Mouse (Mus musculus) E14TG2a.4 (cell line): ENCODE data around the gene Zfp408.
A peak's percentile ranks its signal among the peaks of the same experiment; 100 is the strongest.

Experiments
- H3K27me3 ChIP-seq: 2 replicates; pipeline ENCODE4 v1.6.1; 2014; ENCODE audit warnings: low read length, control low read depth; ENCODE audit not compliant: insufficient read depth
- H3K36me3 ChIP-seq: 2 replicates; pipeline ENCODE4 v1.6.1; 2014; ENCODE audit warnings: low read length, control low read depth; ENCODE audit not compliant: insufficient read depth
- H3K4me1 ChIP-seq: replicated peaks from 2 replicates; pipeline ENCODE4 v1.6.1; 2014; ENCODE audit warnings: low read depth, low read length, control low read depth
- H3K4me3 ChIP-seq: replicated peaks from 2 replicates; pipeline ENCODE4 v1.5.1; 2014; ENCODE audit warnings: mild to moderate bottlenecking, low read length
- H3K9me3 ChIP-seq: 2 replicates; pipeline ENCODE4 v1.6.1; 2014; ENCODE audit warnings: low read length, control low read depth
- CTCF ChIP-seq: conservative IDR thresholded peaks from 2 replicates; pipeline ENCODE4 v1.5.1; 2014; ENCODE audit warnings: low read length
- NANOG ChIP-seq: IDR thresholded peaks from 2 replicates; pipeline ENCODE4 v1.6.1; 2014; ENCODE audit warnings: borderline replicate concordance, low read length, mixed read lengths
- POU5F1 ChIP-seq: IDR thresholded peaks from 2 replicates; pipeline ENCODE4 v1.6.1; 2014; ENCODE audit warnings: low read length, borderline replicate concordance

The Zfp408 gene

DNA sequence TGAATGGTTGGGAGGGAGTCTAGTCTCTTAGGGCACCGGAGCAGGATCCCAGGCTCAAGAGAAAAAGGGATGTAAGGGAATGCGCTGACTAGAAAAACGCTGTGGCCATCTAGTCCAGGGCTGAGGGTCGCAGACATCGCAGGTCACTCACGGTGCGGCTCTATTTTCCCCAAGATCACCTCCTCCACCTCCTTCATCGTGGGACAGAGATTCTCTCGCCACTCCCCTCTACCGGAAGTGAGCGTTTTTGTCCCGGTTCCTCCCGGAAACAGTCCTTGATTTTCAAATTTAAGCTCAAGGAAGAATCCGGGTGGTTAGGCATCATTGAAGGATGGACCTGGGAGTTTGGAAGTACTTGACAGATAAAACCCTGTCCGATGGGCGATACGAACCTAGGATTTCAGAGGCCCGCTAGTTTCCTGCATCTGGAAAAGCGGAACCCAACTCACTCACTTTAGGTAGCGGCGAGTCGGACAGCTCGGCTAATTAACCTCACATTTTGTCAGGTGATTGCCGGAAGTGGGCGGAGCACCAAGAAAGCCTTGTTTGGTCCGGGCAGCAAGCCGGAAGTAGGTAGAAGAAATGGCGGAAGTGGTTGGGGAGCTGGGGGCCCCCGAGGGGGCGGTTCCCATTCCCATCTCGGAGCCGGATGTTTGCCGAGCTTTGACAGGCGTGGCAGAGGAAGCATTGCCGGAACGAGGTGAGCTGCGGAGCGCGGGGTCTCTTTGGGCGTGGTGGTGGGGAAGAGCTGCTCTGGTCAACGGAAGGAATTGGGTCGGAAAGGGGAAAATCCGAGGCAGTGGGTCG, at the start of gene Zfp408, which contains the start of gene Arhgap1:
Gene Zfp408, minus strand, starts transcription at position 239 of the 807 bp plus-strand sequence.
Gene Arhgap1, plus strand, starts transcription at position 308 of the 807 bp plus-strand sequence.
- Histone ChIP-seq H3K36me3 (peaks cover 54% of the 10 kb centered on the region), H3K9me3 (no peaks in the 10 kb centered on the region), H3K4me3 (peak within 1 kb of the TSS; percentile 99), H3K4me1 (peaks cover 73% of the 10 kb centered on the region), H3K27me3 (no peaks in the 10 kb centered on the region)
- TF ChIP-seq CTCF (no peak), NANOG (no peak), POU5F1 (no peak)

GRCm38 (mm10) chr2:91699225-91699624, 49.6 kb upstream of the Zfp408 start:
- Histone ChIP-seq H3K4me3 (no peak overlapping the region), H3K36me3 (peaks cover 38% of the 10 kb centered on the region), H3K27me3 (no peaks in the 10 kb centered on the region), H3K9me3 (no peaks in the 10 kb centered on the region), H3K4me1 (peaks cover 29% of the 10 kb centered on the region)
- no peak for TF ChIP-seq POU5F1
- TF ChIP-seq CTCF = no peak

DNA sequence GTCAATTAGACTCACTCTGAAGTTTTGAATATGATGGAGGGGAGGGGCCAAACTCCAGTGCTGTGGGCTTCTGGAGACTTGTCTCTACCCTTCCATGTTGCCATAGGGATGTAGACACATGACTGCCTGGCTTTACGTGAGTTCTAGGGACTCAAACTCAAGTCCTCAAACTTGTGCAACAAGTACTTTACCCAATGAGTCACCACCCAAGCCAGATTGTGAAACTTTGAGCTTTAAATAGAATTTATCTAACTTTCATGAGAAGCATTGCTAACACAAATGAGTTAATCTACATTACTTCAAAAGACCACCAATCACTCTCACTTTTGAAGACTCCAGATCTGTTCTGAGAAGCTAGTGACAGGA, 46.6 kb upstream of the Zfp408 start:
- no peak overlapping the region for H3K4me3 ChIP-seq

DNA sequence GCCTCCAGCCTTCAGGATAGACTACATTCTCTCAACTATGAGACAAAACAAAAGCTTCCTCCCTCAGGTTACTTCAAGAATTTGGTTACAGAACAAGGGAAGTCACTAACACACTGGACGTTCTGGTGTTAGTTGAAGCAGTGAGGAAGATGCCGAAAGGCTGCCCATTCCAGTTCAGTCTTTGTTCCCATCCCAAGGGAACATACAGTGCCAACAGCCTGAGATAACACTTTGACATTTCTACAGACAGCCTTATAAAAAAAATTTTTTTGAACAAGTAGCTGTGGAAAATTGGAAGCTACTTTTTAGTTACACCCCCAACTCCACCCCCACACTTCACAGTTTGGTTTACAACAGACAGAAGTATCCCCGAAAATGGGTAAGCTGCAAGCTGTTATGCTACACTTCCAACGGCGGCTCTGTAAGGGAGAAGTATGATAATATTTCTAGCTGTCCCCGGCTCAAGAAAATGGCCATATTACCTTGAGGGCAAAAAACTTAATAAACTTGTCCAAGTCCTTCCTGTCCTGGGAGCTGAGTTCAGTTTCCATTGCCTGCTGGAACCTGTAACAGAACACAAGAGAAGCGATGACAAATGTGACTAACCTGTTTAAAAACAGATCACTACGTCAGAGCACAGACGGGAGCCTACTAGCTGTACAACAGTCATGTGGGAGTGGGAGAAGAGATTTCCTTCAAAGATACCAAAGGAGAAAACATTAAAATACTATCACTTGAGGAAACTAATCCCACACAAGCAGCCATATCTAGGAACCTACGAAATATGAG, 46.0 kb upstream of the Zfp408 start:
- H3K27me3 ChIP-seq = no peaks in the 10 kb centered on the region
- TF ChIP-seq POU5F1 (no peak), NANOG (no peak), CTCF (no peak)
- peaks cover 12% of the 10 kb centered on the region for H3K4me1 ChIP-seq

More for the DNA sequence above, 46.6 kb upstream of the Zfp408 start:
- peaks cover 10% of the 10 kb centered on the region for H3K4me1 ChIP-seq
- H3K9me3 ChIP-seq = no peaks in the 10 kb centered on the region
- H3K27me3 ChIP-seq = no peaks in the 10 kb centered on the region
- TF ChIP-seq POU5F1 = no peak
- no peak for TF ChIP-seq CTCF
- no peak for TF ChIP-seq NANOG
- H3K36me3 ChIP-seq = peaks cover 57% of the 10 kb centered on the region

GRCm38 (mm10) chr2:91689452-91689851, 39.9 kb upstream of the Zfp408 start:
- peaks cover 28% of the 10 kb centered on the region for H3K4me1 ChIP-seq
- no peak for TF ChIP-seq NANOG
- TF ChIP-seq CTCF = no peak
- TF ChIP-seq POU5F1 = no peak
- no peaks in the 10 kb centered on the region for H3K27me3 ChIP-seq
- no peak overlapping the region for H3K4me3 ChIP-seq
- H3K36me3 ChIP-seq = peaks cover 94% of the 10 kb centered on the region
- H3K9me3 ChIP-seq = no peaks in the 10 kb centered on the region

More for the DNA sequence above, 46.0 kb upstream of the Zfp408 start:
- no peak overlapping the region for H3K4me3 ChIP-seq
- H3K9me3 ChIP-seq = no peaks in the 10 kb centered on the region
- H3K36me3 ChIP-seq = peaks cover 60% of the 10 kb centered on the region

- H3K4me3 ChIP-seq = no peak overlapping the region
- H3K9me3 ChIP-seq = no peaks in the 10 kb centered on the region
- no peaks in the 10 kb centered on the region for H3K27me3 ChIP-seq
- H3K4me1 ChIP-seq = peaks cover 33% of the 10 kb centered on the region
- TF ChIP-seq POU5F1 (no peak), NANOG (no peak), CTCF (no peak)
- H3K36me3 ChIP-seq = peaks cover 99% of the 10 kb centered on the region
Measured at GRCm38 (mm10) chr2:91683919-91684318, 34.3 kb upstream of the Zfp408 start.

DNA sequence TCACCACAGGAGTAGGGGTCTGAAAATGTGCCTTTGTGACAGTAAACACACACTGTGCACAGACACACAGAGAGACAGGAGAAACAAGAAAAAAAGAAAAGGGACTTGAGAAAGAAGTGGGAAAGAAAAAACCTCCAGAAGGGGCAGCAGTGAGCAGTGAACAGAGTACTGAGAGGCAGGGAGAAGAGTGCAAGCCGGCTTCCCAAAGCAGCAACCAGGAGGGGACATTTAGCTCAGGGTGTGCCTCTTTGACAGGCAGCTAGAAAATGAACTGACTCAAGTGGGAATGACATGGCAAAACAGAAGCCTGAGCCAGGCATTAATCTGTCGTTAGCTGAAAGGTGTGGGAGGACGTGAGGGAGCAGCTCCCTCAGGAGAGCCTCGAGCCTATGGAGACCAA, 33.3 kb upstream of the Zfp408 start:
- Histone ChIP-seq H3K4me1 (peaks cover 31% of the 10 kb centered on the region), H3K4me3 (no peak overlapping the region), H3K27me3 (no peaks in the 10 kb centered on the region), H3K36me3 (peaks cover 99% of the 10 kb centered on the region), H3K9me3 (no peaks in the 10 kb centered on the region)
- TF ChIP-seq CTCF = peak; percentile 58
- TF ChIP-seq POU5F1 = no peak
- TF ChIP-seq NANOG = no peak

- no peaks in the 10 kb centered on the region for H3K9me3 ChIP-seq
- TF ChIP-seq POU5F1 = no peak
- no peak for TF ChIP-seq NANOG
- TF ChIP-seq CTCF = no peak
- H3K36me3 ChIP-seq = peaks cover 97% of the 10 kb centered on the region
- H3K27me3 ChIP-seq = no peaks in the 10 kb centered on the region
- H3K4me3 ChIP-seq = no peak overlapping the region
- peaks cover 33% of the 10 kb centered on the region for H3K4me1 ChIP-seq
Measured at GRCm38 (mm10) chr2:91676961-91677360, 27.4 kb upstream of the Zfp408 start.
